Mouse (Mus musculus) neural tube, embryonic 14.5 days (tissue): ENCODE data around the gene Astn2. TPM values are rescaled to one million over a fixed set of nuclear protein-coding genes. Genes with fewer than 3 reads are reported as not detected.

ENCODE experiments used
- ATAC-seq: fragments of 200-750 bp; cut with Nextera tagmentation; 2 replicates; pipeline ENCODE4 v1.8.0; 2017; ENCODE audit warnings: low read depth, mild to moderate bottlenecking, moderate TSS enrichment, moderate library complexity
- H3K27ac ChIP-seq: fragments of 300-500 bp; sonication (generic); 2 replicates; pipeline ENCODE4 v1.5.1; 2014; ENCODE audit warnings: low read depth, mild to moderate bottlenecking, control low read depth, low read length, moderate library complexity, mixed read lengths
- H3K27me3 ChIP-seq: fragments of 300-500 bp; sonication (generic); 2 replicates; pipeline ENCODE4 v1.6.1; 2014; ENCODE audit warnings: low read length; ENCODE audit not compliant: control insufficient read depth, insufficient read depth
- H3K36me3 ChIP-seq: fragments of 300-500 bp; sonication (generic); 2 replicates; pipeline ENCODE4 v1.6.1; 2014; ENCODE audit warnings: low read length, mixed read lengths; ENCODE audit not compliant: control insufficient read depth, insufficient read depth
- H3K4me1 ChIP-seq: fragments of 300-500 bp; sonication (generic); 2 replicates; pipeline ENCODE4 v1.6.1; 2014; ENCODE audit warnings: low read length; ENCODE audit not compliant: control insufficient read depth, insufficient read depth
- H3K4me2 ChIP-seq: fragments of 300-500 bp; sonication (generic); 2 replicates; pipeline ENCODE4 v1.6.1; 2014; ENCODE audit warnings: mild to moderate bottlenecking, low read depth, low read length, control low read depth
- H3K4me3 ChIP-seq: fragments of 300-500 bp; sonication (generic); 2 replicates; pipeline ENCODE4 v1.5.1; 2014; ENCODE audit warnings: low read depth, low read length, control low read depth, mixed read lengths
- H3K9ac ChIP-seq: fragments of 300-500 bp; sonication (generic); replicated peaks from 2 replicates; pipeline ENCODE4 v1.6.1; 2014; ENCODE audit warnings: low read depth, mild to moderate bottlenecking, control low read depth, low read length, mixed read lengths
- H3K9me3 ChIP-seq: fragments of 300-500 bp; sonication (generic); 2 replicates; pipeline ENCODE4 v1.6.1; 2016; ENCODE audit warnings: low read length; ENCODE audit not compliant: control insufficient read depth
- WGBS: fragments of 180-500 bp; shearing (Covaris S2); extraction: QIAGEN DNeasy Blood & Tissue Kit; methylation state at CpG from one replicate; pipeline ENCODE4 v1.1.7; 2014; 5-methylcytosine and 5-hydroxymethylcytosine counted together
- polyA plus RNA-seq: library from polyadenylated mRNA; unstranded; fragments of >200 nt; fragmentation: Nextera tagmentation; extraction: Ambion mirVana; gene quantifications from 2 replicates; pipeline ENCODE4 v1.2.1, GENCODE M21; 2014

The Astn2 gene
- polyA plus RNA-seq, 1 experiment from 2014 or later, result 6.3 TPM

- no peaks in the 10 kb centered on the region for H3K9me3 ChIP-seq
- H3K9ac ChIP-seq, result no peak overlapping the region
- H3K4me3 ChIP-seq, result no peak overlapping the region
- no peak for ATAC-seq
- 59% methylated on average over 2 of the region's 2 CpGs for WGBS
- no peak overlapping the region for H3K27ac ChIP-seq
- H3K4me2 ChIP-seq, result no peak overlapping the region
- no peaks in the 10 kb centered on the region for H3K27me3 ChIP-seq
- no peaks in the 10 kb centered on the region for H3K36me3 ChIP-seq
- no peaks in the 10 kb centered on the region for H3K4me1 ChIP-seq
Measured at GRCm38 (mm10) chr4:65672294-65672693, 732.1 kb downstream of the Astn2 start.

- Histone ChIP-seq H3K27me3 (no peaks in the 10 kb centered on the region), H3K4me2 (no peak overlapping the region), H3K9ac (no peak overlapping the region), H3K4me1 (no peaks in the 10 kb centered on the region), H3K4me3 (no peak overlapping the region), H3K9me3 (no peaks in the 10 kb centered on the region), H3K36me3 (no peaks in the 10 kb centered on the region), H3K27ac (no peak overlapping the region)
- ATAC-seq, result no peak
- 65% methylated on average over 6 of the region's 6 CpGs for WGBS
Measured at GRCm38 (mm10) chr4:65671585-65672184, 732.7 kb downstream of the Astn2 start.

GRCm38 (mm10) chr4:65667030-65667610 is 737.3 kb downstream of the Astn2 start:
- Histone ChIP-seq H3K9me3 (no peaks in the 10 kb centered on the region), H3K36me3 (no peaks in the 10 kb centered on the region), H3K4me3 (no peak overlapping the region), H3K4me1 (no peaks in the 10 kb centered on the region), H3K27ac (no peak overlapping the region), H3K9ac (no peak overlapping the region), H3K4me2 (no peak overlapping the region), H3K27me3 (no peaks in the 10 kb centered on the region)
- 57% methylated on average over 5 of the region's 5 CpGs for WGBS
- ATAC-seq, result no peak

- Histone ChIP-seq H3K4me3 (no peak overlapping the region), H3K27me3 (no peaks in the 10 kb centered on the region), H3K9ac (no peak overlapping the region), H3K36me3 (no peaks in the 10 kb centered on the region), H3K9me3 (no peaks in the 10 kb centered on the region), H3K4me1 (no peaks in the 10 kb centered on the region), H3K4me2 (no peak overlapping the region), H3K27ac (no peak overlapping the region)
- no peak for ATAC-seq
- 80% methylated on average over 6 of the region's 6 CpGs for WGBS
Measured at GRCm38 (mm10) chr4:65663176-65663575, 741.2 kb downstream of the Astn2 start.

GRCm38 (mm10) chr4:65654723-65655122 is 749.7 kb downstream of the Astn2 start:
- H3K4me2 ChIP-seq, result no peak overlapping the region
- no peak overlapping the region for H3K9ac ChIP-seq
- WGBS, result 4% methylated on average over 2 of the region's 2 CpGs
- H3K27ac ChIP-seq, result no peak overlapping the region
- peak; percentile 96 for ATAC-seq
- H3K4me3 ChIP-seq, result no peak overlapping the region
- H3K36me3 ChIP-seq, result no peaks in the 10 kb centered on the region
- H3K27me3 ChIP-seq, result no peaks in the 10 kb centered on the region
- no peaks in the 10 kb centered on the region for H3K4me1 ChIP-seq
- H3K9me3 ChIP-seq, result no peaks in the 10 kb centered on the region

GRCm38 (mm10) chr4:65642611-65643010 is 761.8 kb downstream of the Astn2 start:
- no peaks in the 10 kb centered on the region for H3K27me3 ChIP-seq
- no peak overlapping the region for H3K4me2 ChIP-seq
- ATAC-seq, result peak; percentile 85
- no peaks in the 10 kb centered on the region for H3K36me3 ChIP-seq
- H3K4me1 ChIP-seq, result no peaks in the 10 kb centered on the region
- no peak overlapping the region for H3K4me3 ChIP-seq
- H3K27ac ChIP-seq, result no peak overlapping the region
- H3K9me3 ChIP-seq, result no peaks in the 10 kb centered on the region
- WGBS, result 12% methylated on average over 5 of the region's 5 CpGs
- H3K9ac ChIP-seq, result no peak overlapping the region

- Histone ChIP-seq H3K9me3 (no peaks in the 10 kb centered on the region), H3K4me1 (no peaks in the 10 kb centered on the region), H3K27ac (no peak overlapping the region), H3K4me3 (no peak overlapping the region), H3K4me2 (no peak overlapping the region), H3K27me3 (no peaks in the 10 kb centered on the region), H3K36me3 (no peaks in the 10 kb centered on the region), H3K9ac (no peak overlapping the region)
- WGBS, result 84% methylated on average over 3 of the region's 3 CpGs
- ATAC-seq, result no peak
Measured at GRCm38 (mm10) chr4:65638231-65638630, 766.2 kb downstream of the Astn2 start.

GRCm38 (mm10) chr4:65620125-65620524 is 784.3 kb downstream of the Astn2 start:
- Histone ChIP-seq H3K4me1 (no peaks in the 10 kb centered on the region), H3K9me3 (no peaks in the 10 kb centered on the region), H3K4me3 (no peak overlapping the region), H3K27ac (no peak overlapping the region), H3K9ac (no peak overlapping the region), H3K4me2 (no peak overlapping the region), H3K27me3 (no peaks in the 10 kb centered on the region), H3K36me3 (peaks cover 11% of the 10 kb centered on the region)
- 0 out of 2 replicates have a peak, but pooled peaks have one; percentile 31 for ATAC-seq
- 75% methylated on average over 3 of the region's 3 CpGs for WGBS

GRCm38 (mm10) chr4:65613135-65613534 is 791.3 kb downstream of the Astn2 start:
- H3K4me3 ChIP-seq, result no peak overlapping the region
- WGBS, result 96% methylated on average over 14 of the region's 14 CpGs

More at GRCm38 (mm10) chr4:65613135-65613534, 791.3 kb downstream of the Astn2 start:
- H3K27me3 ChIP-seq, result no peaks in the 10 kb centered on the region
- no peaks in the 10 kb centered on the region for H3K9me3 ChIP-seq
- H3K4me1 ChIP-seq, result peaks cover 4% of the 10 kb centered on the region; the same call in 1 of the 2 replicates
- no peak overlapping the region for H3K9ac ChIP-seq
- no peak overlapping the region for H3K4me2 ChIP-seq
- no peak overlapping the region for H3K27ac ChIP-seq
- no peak for ATAC-seq
- peaks cover 32% of the 10 kb centered on the region for H3K36me3 ChIP-seq
